Mouse (Mus musculus): ENCODE measurements at regions not wholly inside any gene's neighbourhood (a gene's known extent, or its start where the extent isn't known, plus 50 kb on each side); places are given as distances from the start of the nearest gene placed in this dataset.
A peak's percentile ranks its signal among the peaks of the same experiment; 100 is the strongest.

GRCm38 (mm10) chr11:20882756-20883155 is 51.9 kb upstream of the Lgalsl start:
- Histone ChIP-seq H3K9me3 (ENCODE audit: control insufficient read depth, low read length) (no peaks in the 10 kb centered on the region), H3K36me3 (ENCODE audit: control insufficient read depth, insufficient read depth, low read length) (no peaks in the 10 kb centered on the region), H3K4me2 (ENCODE audit: low read length) (no peak overlapping the region), H3K9ac (replicated peaks; ENCODE audit: low read length) (no peak overlapping the region), H3K27me3 (ENCODE audit: control insufficient read depth, insufficient read depth, low read length) (no peaks in the 10 kb centered on the region), H3K4me3 (replicated peaks; ENCODE audit: low read depth, low read length) (no peak overlapping the region), H3K27ac (replicated peaks; ENCODE audit: low read depth, low read length) (no peak overlapping the region), H3K4me1 (ENCODE audit: control insufficient read depth, insufficient read depth, low read length) (no peaks in the 10 kb centered on the region; the same call in 1 of the 2 replicates)
- ATAC-seq (ENCODE audit: low FRiP score, low TSS enrichment) (no peak), DNase-seq (peak; percentile 35)
- WGBS = 6% methylated on average over 1 of the region's 1 CpGs

GRCm38 (mm10) chr11:20883907-20884306 is 53.1 kb upstream of the Lgalsl start:
- Histone ChIP-seq H3K4me3 (replicated peaks; ENCODE audit: low read depth, low read length) (no peak overlapping the region), H3K9me3 (ENCODE audit: control insufficient read depth, low read length) (no peaks in the 10 kb centered on the region), H3K27me3 (ENCODE audit: control insufficient read depth, insufficient read depth, low read length) (no peaks in the 10 kb centered on the region), H3K27ac (replicated peaks; ENCODE audit: low read depth, low read length) (no peak overlapping the region), H3K36me3 (ENCODE audit: control insufficient read depth, insufficient read depth, low read length) (no peaks in the 10 kb centered on the region), H3K9ac (replicated peaks; ENCODE audit: low read length) (no peak overlapping the region), H3K4me1 (ENCODE audit: control insufficient read depth, insufficient read depth, low read length) (no peaks in the 10 kb centered on the region; the same call in 1 of the 2 replicates), H3K4me2 (ENCODE audit: low read length) (no peak overlapping the region)
- ATAC-seq (ENCODE audit: low FRiP score, low TSS enrichment) (no peak), DNase-seq (no peak)
- 81% methylated on average over 2 of the region's 2 CpGs for WGBS

- ATAC-seq (ENCODE audit: low FRiP score, low TSS enrichment) (no peak), DNase-seq (no peak)
- WGBS = 87% methylated on average over 2 of the region's 2 CpGs
- no peak overlapping the region for H3K9ac ChIP-seq (replicated peaks; ENCODE audit: low read length)
- no peak overlapping the region for H3K4me2 ChIP-seq (ENCODE audit: low read length)
- H3K27ac ChIP-seq (replicated peaks; ENCODE audit: low read depth, low read length) = no peak overlapping the region
- no peaks in the 10 kb centered on the region for H3K9me3 ChIP-seq (ENCODE audit: control insufficient read depth, low read length)
- H3K4me1 ChIP-seq (ENCODE audit: control insufficient read depth, insufficient read depth, low read length) = no peaks in the 10 kb centered on the region; the same call in 1 of the 2 replicates
- no peak overlapping the region for H3K4me3 ChIP-seq (replicated peaks; ENCODE audit: low read depth, low read length)
- H3K27me3 ChIP-seq (ENCODE audit: control insufficient read depth, insufficient read depth, low read length) = no peaks in the 10 kb centered on the region
- no peaks in the 10 kb centered on the region for H3K36me3 ChIP-seq (ENCODE audit: control insufficient read depth, insufficient read depth, low read length)
Measured at GRCm38 (mm10) chr11:20887044-20887443, 56.2 kb upstream of the Lgalsl start.

- no peak overlapping the region for H3K9ac ChIP-seq (replicated peaks; ENCODE audit: low read length)
- WGBS = 88% methylated on average over 3 of the region's 3 CpGs
- no peak overlapping the region for H3K4me2 ChIP-seq (ENCODE audit: low read length)
- no peaks in the 10 kb centered on the region for H3K36me3 ChIP-seq (ENCODE audit: control insufficient read depth, insufficient read depth, low read length)
- DNase-seq (no peak), ATAC-seq (ENCODE audit: low FRiP score, low TSS enrichment) (no peak)
- H3K9me3 ChIP-seq (ENCODE audit: control insufficient read depth, low read length) = no peaks in the 10 kb centered on the region
- H3K27me3 ChIP-seq (ENCODE audit: control insufficient read depth, insufficient read depth, low read length) = no peaks in the 10 kb centered on the region
- no peak overlapping the region for H3K27ac ChIP-seq (replicated peaks; ENCODE audit: low read depth, low read length)
- H3K4me3 ChIP-seq (replicated peaks; ENCODE audit: low read depth, low read length) = no peak overlapping the region
- no peaks in the 10 kb centered on the region for H3K4me1 ChIP-seq (ENCODE audit: control insufficient read depth, insufficient read depth, low read length)
Measured at GRCm38 (mm10) chr11:20890479-20890878, 59.6 kb upstream of the Lgalsl start.

GRCm38 (mm10) chr11:20891711-20892110 is 60.9 kb upstream of the Lgalsl start:
- H3K4me1 ChIP-seq (ENCODE audit: control insufficient read depth, insufficient read depth, low read length) = 0 out of 2 replicates have a peak, but pooled peaks cover 2% of the 10 kb centered on the region
- H3K4me2 ChIP-seq (ENCODE audit: low read length) = no peak overlapping the region
- H3K27me3 ChIP-seq (ENCODE audit: control insufficient read depth, insufficient read depth, low read length) = no peaks in the 10 kb centered on the region
- 90% methylated on average over 10 of the region's 10 CpGs for WGBS
- H3K36me3 ChIP-seq (ENCODE audit: control insufficient read depth, insufficient read depth, low read length) = no peaks in the 10 kb centered on the region
- H3K4me3 ChIP-seq (replicated peaks; ENCODE audit: low read depth, low read length) = no peak overlapping the region
- DNase-seq (no peak), ATAC-seq (ENCODE audit: low FRiP score, low TSS enrichment) (no peak)
- no peak overlapping the region for H3K27ac ChIP-seq (replicated peaks; ENCODE audit: low read depth, low read length)
- no peaks in the 10 kb centered on the region for H3K9me3 ChIP-seq (ENCODE audit: control insufficient read depth, low read length)
- no peak overlapping the region for H3K9ac ChIP-seq (replicated peaks; ENCODE audit: low read length)

GRCm38 (mm10) chr11:20896277-20897123 is 65.6 kb upstream of the Lgalsl start:
- H3K27ac ChIP-seq (replicated peaks; ENCODE audit: low read depth, low read length) = no peak overlapping the region
- ATAC-seq (ENCODE audit: low FRiP score, low TSS enrichment) = peak; percentile 8; the same call in 1 of the 2 replicates
- H3K36me3 ChIP-seq (ENCODE audit: control insufficient read depth, insufficient read depth, low read length) = no peaks in the 10 kb centered on the region
- 71% methylated on average over 11 of the region's 11 CpGs for WGBS
- H3K9me3 ChIP-seq (ENCODE audit: control insufficient read depth, low read length) = no peaks in the 10 kb centered on the region
- no peaks in the 10 kb centered on the region for H3K27me3 ChIP-seq (ENCODE audit: control insufficient read depth, insufficient read depth, low read length)
- H3K4me1 ChIP-seq (ENCODE audit: control insufficient read depth, insufficient read depth, low read length) = 0 out of 2 replicates have a peak, but pooled peaks cover 2% of the 10 kb centered on the region
- H3K9ac ChIP-seq (replicated peaks; ENCODE audit: low read length) = no peak overlapping the region
- no peak for DNase-seq
- no peak overlapping the region for H3K4me2 ChIP-seq (ENCODE audit: low read length)
- H3K4me3 ChIP-seq (replicated peaks; ENCODE audit: low read depth, low read length) = no peak overlapping the region

GRCm38 (mm10) chr11:20897468-20897867 is 66.6 kb upstream of the Lgalsl start:
- Histone ChIP-seq H3K4me1 (ENCODE audit: control insufficient read depth, insufficient read depth, low read length) (0 out of 2 replicates have a peak, but pooled peaks cover 2% of the 10 kb centered on the region), H3K9ac (replicated peaks; ENCODE audit: low read length) (no peak overlapping the region), H3K36me3 (ENCODE audit: control insufficient read depth, insufficient read depth, low read length) (no peaks in the 10 kb centered on the region), H3K4me3 (replicated peaks; ENCODE audit: low read depth, low read length) (no peak overlapping the region), H3K27me3 (ENCODE audit: control insufficient read depth, insufficient read depth, low read length) (no peaks in the 10 kb centered on the region), H3K4me2 (ENCODE audit: low read length) (no peak overlapping the region), H3K9me3 (ENCODE audit: control insufficient read depth, low read length) (no peaks in the 10 kb centered on the region), H3K27ac (replicated peaks; ENCODE audit: low read depth, low read length) (no peak overlapping the region)
- WGBS = 89% methylated on average over 7 of the region's 7 CpGs
- DNase-seq (no peak), ATAC-seq (ENCODE audit: low FRiP score, low TSS enrichment) (no peak)

GRCm38 (mm10) chr11:20898558-20898957 is 67.7 kb upstream of the Lgalsl start:
- H3K27ac ChIP-seq (replicated peaks; ENCODE audit: low read depth, low read length) = no peak overlapping the region
- 0 out of 2 replicates have a peak, but pooled peaks cover 2% of the 10 kb centered on the region for H3K4me1 ChIP-seq (ENCODE audit: control insufficient read depth, insufficient read depth, low read length)
- H3K36me3 ChIP-seq (ENCODE audit: control insufficient read depth, insufficient read depth, low read length) = no peaks in the 10 kb centered on the region
- no peaks in the 10 kb centered on the region for H3K27me3 ChIP-seq (ENCODE audit: control insufficient read depth, insufficient read depth, low read length)
- DNase-seq (no peak), ATAC-seq (ENCODE audit: low FRiP score, low TSS enrichment) (no peak)
- no peak overlapping the region for H3K9ac ChIP-seq (replicated peaks; ENCODE audit: low read length)
- WGBS = 78% methylated on average over 4 of the region's 4 CpGs
- no peak overlapping the region for H3K4me2 ChIP-seq (ENCODE audit: low read length)
- H3K4me3 ChIP-seq (replicated peaks; ENCODE audit: low read depth, low read length) = no peak overlapping the region
- H3K9me3 ChIP-seq (ENCODE audit: control insufficient read depth, low read length) = no peaks in the 10 kb centered on the region

- Histone ChIP-seq H3K27ac (replicated peaks; ENCODE audit: low read depth, low read length) (no peak overlapping the region), H3K36me3 (ENCODE audit: control insufficient read depth, insufficient read depth, low read length) (no peaks in the 10 kb centered on the region)
Measured at GRCm38 (mm10) chr11:20899766-20900165, 68.9 kb upstream of the Lgalsl start.

More at GRCm38 (mm10) chr11:20899766-20900165, 68.9 kb upstream of the Lgalsl start:
- no peak overlapping the region for H3K4me3 ChIP-seq (replicated peaks; ENCODE audit: low read depth, low read length)
- ATAC-seq (ENCODE audit: low FRiP score, low TSS enrichment) (no peak), DNase-seq (no peak)
- H3K9me3 ChIP-seq (ENCODE audit: control insufficient read depth, low read length) = no peaks in the 10 kb centered on the region
- H3K4me1 ChIP-seq (ENCODE audit: control insufficient read depth, insufficient read depth, low read length) = 0 out of 2 replicates have a peak, but pooled peaks cover 2% of the 10 kb centered on the region
- H3K9ac ChIP-seq (replicated peaks; ENCODE audit: low read length) = no peak overlapping the region
- 91% methylated on average over 6 of the region's 6 CpGs for WGBS
- no peak overlapping the region for H3K4me2 ChIP-seq (ENCODE audit: low read length)
- H3K27me3 ChIP-seq (ENCODE audit: control insufficient read depth, insufficient read depth, low read length) = no peaks in the 10 kb centered on the region

Measured in midbrain, embryonic 14.5 days (tissue).